Mouse (Mus musculus) midbrain, postnatal 0 days (tissue): Measurements from ENCODE around the gene Tigit. TPM values are rescaled to one million over a fixed set of nuclear protein-coding genes. Genes with fewer than 3 reads are reported as not detected.

Experiments
- ATAC-seq: fragments of 200-750 bp; cut with Nextera tagmentation; 2 replicates; pipeline ENCODE4 v1.8.0; 2017; ENCODE audit warnings: moderate number of reproducible peaks, mild to moderate bottlenecking, moderate TSS enrichment, moderate library complexity; ENCODE audit not compliant: low FRiP score
- DNase-seq: peaks from one replicate; pipeline ENCODE4 v3.0.0-alpha.2; 2015; ENCODE audit warnings: low spot score
- H3K27ac ChIP-seq: fragments of 300-500 bp; sonication (generic); 2 replicates; pipeline ENCODE4 v1.5.1; 2014; ENCODE audit warnings: low read depth, mild to moderate bottlenecking, low read length, mixed read lengths
- H3K27me3 ChIP-seq: fragments of 300-500 bp; sonication (generic); 2 replicates; pipeline ENCODE4 v1.6.1; 2014; ENCODE audit warnings: low read length, control low read depth, mixed read lengths; ENCODE audit not compliant: insufficient read depth
- H3K36me3 ChIP-seq: fragments of 300-500 bp; sonication (generic); 2 replicates; pipeline ENCODE4 v1.6.1; 2014; ENCODE audit warnings: low read length, control low read depth, mixed read lengths; ENCODE audit not compliant: insufficient read depth
- H3K4me1 ChIP-seq: fragments of 300-500 bp; sonication (generic); 2 replicates; pipeline ENCODE4 v1.6.1; 2014; ENCODE audit warnings: mild to moderate bottlenecking, control low read depth, antibody characterized with exemption, low read length, mixed read lengths; ENCODE audit not compliant: insufficient read depth
- H3K4me2 ChIP-seq: fragments of 300-500 bp; sonication (generic); 2 replicates; pipeline ENCODE4 v1.6.1; 2014; ENCODE audit warnings: low read depth, mild to moderate bottlenecking, low read length, mixed read lengths; ENCODE audit not compliant: poor library complexity, severe bottlenecking
- H3K4me3 ChIP-seq: fragments of 300-500 bp; sonication (generic); 2 replicates; pipeline ENCODE4 v1.5.1; 2014; ENCODE audit warnings: low read depth, mild to moderate bottlenecking, low read length, moderate library complexity
- H3K9ac ChIP-seq: fragments of 300-500 bp; sonication (generic); replicated peaks from 2 replicates; pipeline ENCODE4 v1.6.1; 2014; ENCODE audit warnings: mild to moderate bottlenecking, low read length, moderate library complexity, mixed read lengths; ENCODE audit not compliant: poor library complexity, severe bottlenecking
- H3K9me3 ChIP-seq: fragments of 300-500 bp; sonication (generic); 2 replicates; pipeline ENCODE4 v1.6.1; 2016; ENCODE audit warnings: low read length, control low read depth
- CTCF ChIP-seq: IDR thresholded peaks from 2 replicates; pipeline ENCODE4 v1.5.1; 2016; ENCODE audit warnings: antibody characterized with exemption, mild to moderate bottlenecking
- WGBS: fragments of 180-500 bp; shearing (Covaris S2); extraction: QIAGEN DNeasy Blood & Tissue Kit; methylation state at CpG from one replicate; pipeline ENCODE4 v1.1.7; 2014; 5-methylcytosine and 5-hydroxymethylcytosine counted together
- polyA plus RNA-seq: library from polyadenylated mRNA; unstranded; fragments of >200 nt; fragmentation: Nextera tagmentation; extraction: Ambion mirVana; gene quantifications from 2 replicates; pipeline ENCODE4 v1.2.1, GENCODE M21; 2015
- total RNA-seq: library from RNA; depleted of rRNA; stranded (reverse); fragments of >200 nt; gene quantifications from 2 replicates; pipeline ENCODE4 v1.2.3, GENCODE M21; 2014

Tigit gene
- total and polyA plus RNA-seq, 2 experiments from 2014 or later: 0.17 TPM; not detected in 1

DNA sequence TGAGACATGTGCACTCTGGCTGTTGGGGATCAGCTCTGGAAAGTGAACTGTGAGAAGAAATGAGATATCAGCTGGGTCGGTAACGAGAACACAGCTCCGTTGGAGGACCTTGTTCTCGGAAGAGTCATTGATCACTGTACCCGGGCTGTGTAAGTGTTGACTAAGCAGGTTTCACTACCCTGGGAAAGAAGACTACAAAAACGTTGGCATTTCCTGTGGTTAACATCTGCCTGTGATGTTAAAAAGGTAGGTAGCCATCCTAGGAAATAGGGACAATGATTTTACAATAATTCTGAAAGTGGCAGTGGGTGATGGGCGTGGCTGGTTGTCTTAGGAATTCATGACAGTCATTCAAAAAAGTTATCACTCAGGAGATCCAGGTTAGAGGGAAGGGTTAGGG, 31.9 kb upstream of the Tigit start:
- no peaks in the 10 kb centered on the region for H3K4me1 ChIP-seq
- no peak for TF ChIP-seq CTCF
- H3K4me3 ChIP-seq: no peak overlapping the region
- DNase-seq: no peak
- H3K9me3 ChIP-seq: no peaks in the 10 kb centered on the region
- H3K36me3 ChIP-seq: no peaks in the 10 kb centered on the region
- 84% methylated on average over 7 of the region's 7 CpGs for WGBS
- no peak overlapping the region for H3K27ac ChIP-seq
- no peaks in the 10 kb centered on the region for H3K27me3 ChIP-seq
- H3K9ac ChIP-seq: no peak overlapping the region
- no peak overlapping the region for H3K4me2 ChIP-seq
- no peak for ATAC-seq

DNA sequence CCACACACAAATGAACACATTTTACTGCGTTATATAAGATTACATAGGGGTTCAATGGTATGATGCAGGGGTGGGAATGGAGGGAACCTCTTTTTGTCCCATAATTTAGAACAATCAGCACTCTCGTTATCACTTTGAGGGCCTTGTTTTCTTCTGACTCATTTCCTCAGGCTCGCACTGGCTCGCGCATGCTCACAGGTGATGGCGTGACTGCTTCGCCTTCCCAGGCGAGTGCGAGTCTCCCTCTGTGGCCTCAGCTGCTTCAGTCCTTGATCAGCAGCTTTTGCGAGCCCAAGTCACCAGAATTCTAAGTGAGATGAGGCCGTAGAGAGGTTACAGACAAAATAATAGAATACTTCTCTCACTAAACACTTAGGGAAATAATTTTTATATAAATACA, 30.2 kb upstream of the Tigit start:
- Histone ChIP-seq H3K27ac (no peak overlapping the region), H3K4me3 (no peak overlapping the region), H3K4me1 (no peaks in the 10 kb centered on the region), H3K9me3 (no peaks in the 10 kb centered on the region), H3K4me2 (no peak overlapping the region), H3K27me3 (no peaks in the 10 kb centered on the region), H3K36me3 (no peaks in the 10 kb centered on the region), H3K9ac (no peak overlapping the region)
- ATAC-seq (no peak), DNase-seq (no peak)
- WGBS: 92% methylated on average over 11 of the region's 11 CpGs
- TF ChIP-seq CTCF: no peak

DNA sequence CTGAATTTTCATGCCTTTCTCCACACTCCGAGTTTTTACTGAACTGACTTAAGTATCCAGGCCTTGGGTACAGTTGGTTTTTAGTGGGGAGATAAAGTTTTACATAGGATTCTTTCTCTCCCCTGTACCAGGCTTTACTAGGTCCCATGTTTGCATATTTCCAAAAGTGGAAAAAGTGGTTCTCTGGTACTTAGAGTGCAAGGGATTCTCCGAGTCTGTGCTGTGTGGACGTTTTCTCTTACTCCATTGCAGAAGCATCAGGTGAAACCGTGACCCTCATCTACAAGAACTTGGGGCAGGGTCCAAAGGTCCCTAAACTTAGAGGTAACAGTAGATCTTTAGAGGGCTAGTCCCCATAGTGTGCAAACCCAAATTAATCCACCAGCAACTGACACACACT, 28.7 kb upstream of the Tigit start:
- H3K36me3 ChIP-seq: no peaks in the 10 kb centered on the region
- H3K4me2 ChIP-seq: no peak overlapping the region
- no peaks in the 10 kb centered on the region for H3K4me1 ChIP-seq
- WGBS: 92% methylated on average over 4 of the region's 4 CpGs
- DNase-seq (no peak), ATAC-seq (no peak)
- no peak overlapping the region for H3K4me3 ChIP-seq
- H3K27ac ChIP-seq: no peak overlapping the region
- no peaks in the 10 kb centered on the region for H3K9me3 ChIP-seq
- no peak for TF ChIP-seq CTCF
- H3K9ac ChIP-seq: no peak overlapping the region
- no peaks in the 10 kb centered on the region for H3K27me3 ChIP-seq

DNA sequence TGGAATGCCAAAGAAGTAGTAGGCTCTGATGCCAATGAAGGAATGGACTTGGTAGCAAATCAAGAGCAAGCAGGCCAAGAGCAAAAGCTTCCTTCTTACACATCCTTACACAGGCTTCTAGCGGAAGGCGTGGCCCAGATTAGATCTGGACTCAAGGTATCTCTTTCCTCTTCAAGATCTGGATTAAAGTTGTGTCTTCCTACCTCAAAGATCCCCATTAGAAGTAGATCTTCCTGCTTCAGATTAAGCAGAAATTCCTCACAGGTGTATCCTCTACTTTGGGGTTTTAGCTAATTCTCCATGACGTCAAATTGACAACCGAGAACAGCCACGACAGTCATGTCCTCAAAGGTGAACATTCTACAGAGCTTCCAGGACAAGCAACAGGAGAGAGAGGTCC, 27.8 kb upstream of the Tigit start:
- H3K27ac ChIP-seq: no peak overlapping the region
- ATAC-seq (no peak), DNase-seq (no peak)
- no peaks in the 10 kb centered on the region for H3K27me3 ChIP-seq
- H3K9ac ChIP-seq: no peak overlapping the region
- H3K4me1 ChIP-seq: no peaks in the 10 kb centered on the region
- TF ChIP-seq CTCF: no peak
- H3K36me3 ChIP-seq: no peaks in the 10 kb centered on the region
- H3K9me3 ChIP-seq: no peaks in the 10 kb centered on the region
- H3K4me2 ChIP-seq: no peak overlapping the region
- H3K4me3 ChIP-seq: no peak overlapping the region
- WGBS: 98% methylated on average over 5 of the region's 5 CpGs

DNA sequence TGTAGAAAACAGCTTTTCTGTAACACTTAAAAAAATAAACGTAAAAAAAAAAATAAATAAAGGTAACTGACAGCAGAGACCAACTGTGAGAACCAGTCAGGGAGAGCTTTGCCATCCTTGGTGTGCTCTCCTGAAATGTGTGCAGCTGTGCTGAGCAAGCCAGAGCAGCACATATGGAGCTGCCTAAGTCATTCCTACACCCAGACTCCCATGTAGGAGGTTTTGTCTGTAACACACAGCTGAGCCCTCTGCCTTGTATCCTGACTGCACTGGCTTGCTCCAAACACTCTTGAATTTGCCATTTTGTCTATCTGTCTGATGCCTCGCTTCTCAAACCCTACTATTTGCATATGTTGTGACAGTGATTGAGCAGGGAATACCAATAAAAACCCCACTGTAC, 27.0 kb upstream of the Tigit start:
- Histone ChIP-seq H3K4me3 (no peak overlapping the region), H3K36me3 (no peaks in the 10 kb centered on the region), H3K27ac (no peak overlapping the region), H3K27me3 (no peaks in the 10 kb centered on the region), H3K4me1 (no peaks in the 10 kb centered on the region), H3K4me2 (no peak overlapping the region), H3K9ac (no peak overlapping the region), H3K9me3 (no peaks in the 10 kb centered on the region)
- 88% methylated on average over 2 of the region's 2 CpGs for WGBS
- TF ChIP-seq CTCF: no peak
- ATAC-seq (no peak), DNase-seq (no peak)

DNA sequence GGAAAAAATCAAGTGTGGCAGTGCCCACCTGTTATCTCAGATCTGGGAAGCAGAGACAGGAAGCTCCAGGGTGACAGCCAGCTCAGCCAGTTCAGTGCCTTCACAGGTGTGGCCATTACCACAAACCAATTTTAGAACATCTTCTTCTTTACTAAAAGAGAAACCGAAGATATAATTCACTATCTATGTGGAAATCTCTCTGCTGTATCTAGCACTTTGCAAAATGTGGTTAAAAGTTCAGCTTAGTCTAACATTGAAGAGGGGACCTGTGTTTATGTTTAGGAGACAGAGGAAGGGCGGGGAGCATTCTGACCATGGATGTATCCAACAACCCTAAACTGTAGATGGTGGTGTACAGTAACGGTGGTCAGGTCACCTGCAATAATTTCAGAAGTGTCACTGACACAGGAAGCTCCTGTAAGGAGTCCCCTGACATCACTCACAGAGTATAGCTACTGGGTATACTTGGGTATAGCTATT, 26.3 kb upstream of the Tigit start:
- no peaks in the 10 kb centered on the region for H3K36me3 ChIP-seq
- H3K27me3 ChIP-seq: no peaks in the 10 kb centered on the region
- no peaks in the 10 kb centered on the region for H3K4me1 ChIP-seq
- ATAC-seq: no peak
- no peak for TF ChIP-seq CTCF
- no peak overlapping the region for H3K27ac ChIP-seq
- H3K9ac ChIP-seq: no peak overlapping the region
- 96% methylated on average over 3 of the region's 3 CpGs for WGBS
- H3K4me2 ChIP-seq: no peak overlapping the region
- no peak overlapping the region for H3K4me3 ChIP-seq
- no peak for DNase-seq
- no peaks in the 10 kb centered on the region for H3K9me3 ChIP-seq
